Mouse (Mus musculus) spleen, adult 2 months (tissue): ENCODE measurements around the gene Lysmd2.

Experiments used
- CTCF ChIP-seq: fragments of 200-500 bp; IDR thresholded peaks from 2 replicates; pipeline ENCODE4 v1.5.1; 2011; ENCODE audit warnings: mild to moderate bottlenecking, inconsistent platforms; ENCODE audit not compliant: insufficient read depth, insufficient read length, insufficient replicate concordance; ENCODE audit errors: extremely low read depth
- POLR2A ChIP-seq: fragments of 200-500 bp; IDR thresholded peaks from 2 replicates; pipeline ENCODE4 v1.6.1; 2011; ENCODE audit warnings: low read depth, low read length, inconsistent platforms

- TF ChIP-seq CTCF (no peak), POLR2A (no peak)
Observed at GRCm38 (mm10) chr9:75665364-75665763, 39.8 kb downstream of the Lysmd2 start.
